Mouse (Mus musculus): ENCODE results near the gene Tspan5. TPM values are rescaled to one million over a fixed set of nuclear protein-coding genes. Genes with fewer than 3 reads are reported as not detected.

Gene Tspan5
- polyA plus RNA-seq, 1 experiment, result 6.7 TPM

- Histone ChIP-seq H3K4me1 (ENCODE audit: control insufficient read depth, insufficient read depth, insufficient read length, low read length) (no peaks in the 10 kb centered on the region), H3K4me3 (ENCODE audit: insufficient read depth, low read depth, low read length) (no peak overlapping the region), H3K27ac (replicated peaks; ENCODE audit: low read depth, low read length) (no peak overlapping the region)
Observed at GRCm38 (mm10) chr3:138773871-138774606, 32.0 kb downstream of the Tspan5 start.

GRCm38 (mm10) chr3:138774607-138774943 lies 32.6 kb downstream of the Tspan5 start:
- H3K27ac ChIP-seq (replicated peaks; ENCODE audit: low read depth, low read length), result no peak overlapping the region
- H3K4me1 ChIP-seq (ENCODE audit: control insufficient read depth, insufficient read depth, insufficient read length, low read length), result no peaks in the 10 kb centered on the region
- no peak overlapping the region for H3K4me3 ChIP-seq (ENCODE audit: insufficient read depth, low read depth, low read length)

- Histone ChIP-seq H3K27ac (replicated peaks; ENCODE audit: low read depth, low read length) (no peak overlapping the region), H3K4me3 (ENCODE audit: insufficient read depth, low read depth, low read length) (no peak overlapping the region), H3K4me1 (ENCODE audit: control insufficient read depth, insufficient read depth, insufficient read length, low read length) (peaks cover 2% of the 10 kb centered on the region; the same call in 1 of the 2 replicates)
Observed at GRCm38 (mm10) chr3:138775926-138776715, 34.1 kb downstream of the Tspan5 start.

- peaks cover 6% of the 10 kb centered on the region for H3K4me1 ChIP-seq (ENCODE audit: control insufficient read depth, insufficient read depth, insufficient read length, low read length)
- no peak overlapping the region for H3K27ac ChIP-seq (replicated peaks; ENCODE audit: low read depth, low read length)
- no peak overlapping the region for H3K4me3 ChIP-seq (ENCODE audit: insufficient read depth, low read depth, low read length)
Observed at GRCm38 (mm10) chr3:138781492-138781891, 39.5 kb downstream of the Tspan5 start.

GRCm38 (mm10) chr3:138783859-138784640 lies 42.1 kb downstream of the Tspan5 start:
- H3K4me1 ChIP-seq (ENCODE audit: control insufficient read depth, insufficient read depth, insufficient read length, low read length), result peaks cover 6% of the 10 kb centered on the region
- no peak overlapping the region for H3K27ac ChIP-seq (replicated peaks; ENCODE audit: low read depth, low read length)
- H3K4me3 ChIP-seq (ENCODE audit: insufficient read depth, low read depth, low read length), result no peak overlapping the region

- peaks cover 6% of the 10 kb centered on the region for H3K4me1 ChIP-seq (ENCODE audit: control insufficient read depth, insufficient read depth, insufficient read length, low read length)
- no peak overlapping the region for H3K27ac ChIP-seq (replicated peaks; ENCODE audit: low read depth, low read length)
- no peak overlapping the region for H3K4me3 ChIP-seq (ENCODE audit: insufficient read depth, low read depth, low read length)
Observed at GRCm38 (mm10) chr3:138784641-138785025, 42.6 kb downstream of the Tspan5 start.

GRCm38 (mm10) chr3:138787758-138788488 lies 45.9 kb downstream of the Tspan5 start:
- H3K27ac ChIP-seq (replicated peaks; ENCODE audit: low read depth, low read length), result no peak overlapping the region
- no peak overlapping the region for H3K4me3 ChIP-seq (ENCODE audit: insufficient read depth, low read depth, low read length)
- H3K4me1 ChIP-seq (ENCODE audit: control insufficient read depth, insufficient read depth, insufficient read length, low read length), result peaks cover 4% of the 10 kb centered on the region

GRCm38 (mm10) chr3:138788489-138788850 lies 46.5 kb downstream of the Tspan5 start:
- no peak overlapping the region for H3K4me3 ChIP-seq (ENCODE audit: insufficient read depth, low read depth, low read length)
- H3K4me1 ChIP-seq (ENCODE audit: control insufficient read depth, insufficient read depth, insufficient read length, low read length), result peaks cover 4% of the 10 kb centered on the region
- no peak overlapping the region for H3K27ac ChIP-seq (replicated peaks; ENCODE audit: low read depth, low read length)

GRCm38 (mm10) chr3:138789275-138789674 lies 47.3 kb downstream of the Tspan5 start:
- Histone ChIP-seq H3K4me3 (ENCODE audit: insufficient read depth, low read depth, low read length) (no peak overlapping the region), H3K4me1 (ENCODE audit: control insufficient read depth, insufficient read depth, insufficient read length, low read length) (peaks cover under 1% of the 10 kb centered on the region), H3K27ac (replicated peaks; ENCODE audit: low read depth, low read length) (no peak overlapping the region)

- no peak overlapping the region for H3K4me3 ChIP-seq (ENCODE audit: insufficient read depth, low read depth, low read length)
- no peak overlapping the region for H3K27ac ChIP-seq (replicated peaks; ENCODE audit: low read depth, low read length)
- H3K4me1 ChIP-seq (ENCODE audit: control insufficient read depth, insufficient read depth, insufficient read length, low read length), result no peaks in the 10 kb centered on the region
Observed at GRCm38 (mm10) chr3:138794533-138794932, 52.5 kb downstream of the Tspan5 start.

- Histone ChIP-seq H3K4me3 (ENCODE audit: insufficient read depth, low read depth, low read length) (no peak overlapping the region), H3K4me1 (ENCODE audit: control insufficient read depth, insufficient read depth, insufficient read length, low read length) (peaks cover 3% of the 10 kb centered on the region; the same call in 1 of the 2 replicates), H3K27ac (replicated peaks; ENCODE audit: low read depth, low read length) (no peak overlapping the region)
Observed at GRCm38 (mm10) chr3:138795951-138796350, 54.0 kb downstream of the Tspan5 start.

- no peak overlapping the region for H3K4me3 ChIP-seq (ENCODE audit: insufficient read depth, low read depth, low read length)
- no peak overlapping the region for H3K27ac ChIP-seq (replicated peaks; ENCODE audit: low read depth, low read length)
- peaks cover 5% of the 10 kb centered on the region; the same call in 1 of the 2 replicates for H3K4me1 ChIP-seq (ENCODE audit: control insufficient read depth, insufficient read depth, insufficient read length, low read length)
Observed at GRCm38 (mm10) chr3:138796583-138796982, 54.6 kb downstream of the Tspan5 start.

- peaks cover 11% of the 10 kb centered on the region for H3K4me1 ChIP-seq (ENCODE audit: control insufficient read depth, insufficient read depth, insufficient read length, low read length)
- no peak overlapping the region for H3K4me3 ChIP-seq (ENCODE audit: insufficient read depth, low read depth, low read length)
- no peak overlapping the region for H3K27ac ChIP-seq (replicated peaks; ENCODE audit: low read depth, low read length)
Observed at GRCm38 (mm10) chr3:138800664-138801411, 58.8 kb downstream of the Tspan5 start.

GRCm38 (mm10) chr3:138801661-138802060 lies 59.7 kb downstream of the Tspan5 start:
- Histone ChIP-seq H3K4me1 (ENCODE audit: control insufficient read depth, insufficient read depth, insufficient read length, low read length) (peaks cover 11% of the 10 kb centered on the region), H3K27ac (replicated peaks; ENCODE audit: low read depth, low read length) (no peak overlapping the region), H3K4me3 (ENCODE audit: insufficient read depth, low read depth, low read length) (no peak overlapping the region)
